Mouse (Mus musculus) testis, adult 2 months (tissue): ENCODE data around the gene Actn1. TPM values are rescaled to one million over a fixed set of nuclear protein-coding genes. Genes with fewer than 3 reads are reported as not detected.
A peak's percentile ranks its signal among the peaks of the same experiment; 100 is the strongest.
"Not testable (repeated sequence)": the region's sequence is repeated elsewhere in the genome, so short reads cannot be mapped to it uniquely, and the experiment has no call there.

Experiments used
- H3K27ac ChIP-seq: fragments of 200-500 bp; 2 replicates; pipeline ENCODE4 v1.5.1; 2012; ENCODE audit warnings: low read depth, low read length; ENCODE audit not compliant: control insufficient read depth, insufficient read depth
- H3K27me3 ChIP-seq: fragments of 200-500 bp; 2 replicates; pipeline ENCODE4 v1.6.1; 2012; ENCODE audit warnings: mild to moderate bottlenecking, low read length, moderate library complexity; ENCODE audit not compliant: control insufficient read depth, insufficient read depth
- H3K36me3 ChIP-seq: fragments of 200-500 bp; 2 replicates; pipeline ENCODE4 v1.6.1; 2012; ENCODE audit warnings: mild to moderate bottlenecking, low read length; ENCODE audit not compliant: control insufficient read depth, insufficient read depth
- H3K4me1 ChIP-seq: fragments of 200-500 bp; 2 replicates; pipeline ENCODE4 v1.6.1; 2012; ENCODE audit warnings: low read length; ENCODE audit not compliant: control insufficient read depth, insufficient read depth
- H3K4me3 ChIP-seq: fragments of 200-500 bp; 2 replicates; pipeline ENCODE4 v1.5.1; 2012; ENCODE audit warnings: low read depth, mild to moderate bottlenecking, low read length, moderate library complexity, mixed read lengths; ENCODE audit not compliant: control insufficient read depth
- CTCF ChIP-seq: fragments of 200-500 bp; IDR thresholded peaks from 2 replicates; pipeline ENCODE4 v1.5.1; 2012; ENCODE audit warnings: low read depth, mild to moderate bottlenecking, inconsistent platforms, low read length, moderate library complexity; ENCODE audit not compliant: control insufficient read depth, insufficient read depth, insufficient replicate concordance
- POLR2A ChIP-seq: fragments of 200-500 bp; IDR thresholded peaks from 2 replicates; pipeline ENCODE4 v1.6.1; 2012; ENCODE audit warnings: low read depth, mild to moderate bottlenecking, inconsistent platforms, low read length, moderate library complexity; ENCODE audit not compliant: control insufficient read depth
- polyA plus RNA-seq: library from polyadenylated mRNA; depleted of rRNA; stranded (reverse); fragments of >200 nt; gene quantifications from 2 replicates; pipeline ENCODE4 v1.2.3, GENCODE M21; 2012

Gene Actn1
- polyA plus RNA-seq, 1 experiment: 7.6 TPM

DNA sequence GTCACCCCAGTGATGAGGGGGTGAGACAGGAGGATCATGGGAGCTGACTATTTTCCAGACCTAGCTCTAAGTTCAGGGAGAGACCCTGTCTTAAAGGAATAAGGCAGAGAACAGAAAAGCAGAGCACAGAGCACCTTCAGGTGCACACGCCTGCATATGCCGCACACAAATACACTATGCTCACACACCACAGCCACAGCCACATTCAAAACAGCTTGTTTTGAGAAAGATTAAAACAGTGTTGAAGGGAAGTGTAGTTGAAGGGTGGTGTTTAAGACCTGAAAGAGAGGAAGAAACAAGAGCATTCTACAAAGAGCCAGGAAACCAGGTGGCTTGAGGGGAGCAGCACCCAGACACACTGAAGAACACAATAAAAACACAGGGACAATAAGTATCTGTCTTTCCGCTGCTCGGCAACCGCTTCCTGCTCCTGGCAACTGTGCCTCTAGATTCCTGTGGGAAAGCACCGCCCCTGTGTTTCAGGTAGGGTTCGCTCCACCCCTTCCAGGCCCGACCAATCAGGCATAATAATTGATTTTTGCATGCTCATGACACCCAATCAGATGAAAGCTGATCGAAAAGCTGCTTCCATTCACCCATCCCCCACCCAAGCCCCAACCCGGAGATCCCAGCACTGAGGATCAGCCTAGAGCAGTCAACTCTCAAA lies 13.0 kb upstream of the Actn1 start:
- H3K4me3 ChIP-seq: no peak overlapping the region
- no peaks in the 10 kb centered on the region for H3K27me3 ChIP-seq
- no peak overlapping the region for H3K27ac ChIP-seq
- TF ChIP-seq POLR2A (no peak), CTCF (no peak)
- H3K36me3 ChIP-seq: no peaks in the 10 kb centered on the region
- peaks cover 5% of the 10 kb centered on the region for H3K4me1 ChIP-seq

DNA sequence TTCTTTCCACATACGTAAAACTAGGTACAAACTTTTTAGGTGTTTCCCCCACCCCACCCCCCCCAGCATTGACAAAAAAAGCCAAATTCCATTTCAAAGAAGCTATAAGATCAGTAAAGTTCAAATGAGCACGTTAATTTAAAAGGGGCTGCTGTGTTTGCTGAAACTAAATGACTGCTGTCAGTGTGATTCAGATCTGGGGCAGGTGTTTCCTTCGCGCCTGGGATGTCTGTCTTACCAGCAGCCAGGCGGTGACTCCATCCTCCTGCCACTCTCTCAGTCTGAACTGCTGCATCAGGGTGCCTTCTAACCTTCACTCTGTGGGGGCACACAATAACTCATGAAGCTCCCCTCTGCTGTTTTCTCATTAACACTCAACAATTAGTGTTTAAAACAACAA lies 11.6 kb upstream of the Actn1 start:
- no peak overlapping the region for H3K4me3 ChIP-seq
- H3K27me3 ChIP-seq: no peaks in the 10 kb centered on the region
- no peak overlapping the region for H3K27ac ChIP-seq
- no peaks in the 10 kb centered on the region for H3K36me3 ChIP-seq
- peaks cover 5% of the 10 kb centered on the region for H3K4me1 ChIP-seq
- TF ChIP-seq POLR2A: no peak
- no peak for TF ChIP-seq CTCF

DNA sequence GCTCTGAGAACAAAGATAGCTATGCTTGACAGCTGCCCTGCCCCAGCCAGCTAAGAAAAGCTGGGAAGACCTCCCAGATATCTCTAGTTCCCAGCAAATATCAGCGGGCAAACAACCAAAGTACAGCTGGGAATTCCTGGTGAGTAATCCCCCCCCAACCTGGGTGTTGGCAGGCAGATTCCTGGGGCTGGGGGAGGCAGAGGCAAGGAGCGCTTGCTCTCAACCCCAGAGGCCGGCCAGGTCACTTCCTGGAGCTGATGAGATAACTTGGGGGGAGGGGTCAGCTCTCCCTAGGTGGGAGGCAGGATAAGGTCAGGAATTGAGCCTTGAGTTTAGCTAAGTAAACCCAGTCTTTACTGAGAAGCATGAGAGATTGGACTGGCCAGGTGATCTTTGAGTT lies 10.8 kb upstream of the Actn1 start:
- Histone ChIP-seq H3K27ac (no peak overlapping the region), H3K4me3 (no peak overlapping the region), H3K4me1 (peaks cover 5% of the 10 kb centered on the region), H3K36me3 (no peaks in the 10 kb centered on the region), H3K27me3 (no peaks in the 10 kb centered on the region)
- TF ChIP-seq POLR2A (no peak), CTCF (no peak)

DNA sequence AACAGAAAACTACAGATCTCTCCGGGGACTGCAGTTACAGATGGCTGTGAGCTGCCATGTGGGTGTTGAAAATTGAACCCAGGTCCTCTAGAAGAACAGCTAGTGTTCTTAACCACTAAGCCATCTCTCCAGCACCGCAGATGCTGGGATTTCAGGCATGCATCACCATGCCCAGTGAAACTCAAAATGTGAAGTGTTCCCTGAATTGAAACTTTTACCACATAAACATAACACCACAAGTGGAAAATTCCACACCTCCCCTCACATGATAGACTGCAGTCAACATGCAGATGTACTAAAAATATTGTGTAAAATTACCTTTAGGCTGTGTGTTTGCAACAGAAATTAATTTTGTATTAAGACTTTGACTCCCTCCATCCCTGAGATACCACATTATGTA lies 9.1 kb upstream of the Actn1 start:
- peaks cover 5% of the 10 kb centered on the region for H3K4me1 ChIP-seq
- TF ChIP-seq POLR2A (no peak), CTCF (no peak)
- no peak overlapping the region for H3K27ac ChIP-seq
- no peaks in the 10 kb centered on the region for H3K27me3 ChIP-seq
- H3K4me3 ChIP-seq: no peak overlapping the region
- H3K36me3 ChIP-seq: no peaks in the 10 kb centered on the region

DNA sequence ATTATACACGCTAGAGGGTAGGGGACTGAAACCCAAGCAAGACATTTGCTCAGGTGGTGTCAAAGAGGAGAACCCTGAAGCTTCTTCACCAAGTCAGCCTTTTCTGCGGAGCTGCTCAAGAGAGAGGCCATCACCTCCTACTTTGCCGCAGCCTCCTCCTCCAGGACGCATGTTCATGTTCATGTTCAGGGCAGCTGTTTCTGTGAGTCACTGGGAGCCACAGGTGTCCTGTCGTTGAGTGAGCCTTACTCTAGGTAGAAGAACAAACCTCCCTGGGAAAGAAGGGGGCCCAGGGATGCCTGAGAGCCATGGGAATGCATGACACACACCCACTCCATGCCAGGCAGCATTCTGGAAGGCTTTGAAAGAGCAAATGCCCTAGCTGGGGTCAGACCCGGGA lies 7.8 kb upstream of the Actn1 start:
- H3K27me3 ChIP-seq: no peaks in the 10 kb centered on the region
- H3K4me3 ChIP-seq: no peak overlapping the region
- H3K4me1 ChIP-seq: peaks cover 5% of the 10 kb centered on the region; the same call in 1 of the 2 replicates
- no peak for TF ChIP-seq POLR2A
- no peak for TF ChIP-seq CTCF
- H3K36me3 ChIP-seq: no peaks in the 10 kb centered on the region
- H3K27ac ChIP-seq: no peak overlapping the region

DNA sequence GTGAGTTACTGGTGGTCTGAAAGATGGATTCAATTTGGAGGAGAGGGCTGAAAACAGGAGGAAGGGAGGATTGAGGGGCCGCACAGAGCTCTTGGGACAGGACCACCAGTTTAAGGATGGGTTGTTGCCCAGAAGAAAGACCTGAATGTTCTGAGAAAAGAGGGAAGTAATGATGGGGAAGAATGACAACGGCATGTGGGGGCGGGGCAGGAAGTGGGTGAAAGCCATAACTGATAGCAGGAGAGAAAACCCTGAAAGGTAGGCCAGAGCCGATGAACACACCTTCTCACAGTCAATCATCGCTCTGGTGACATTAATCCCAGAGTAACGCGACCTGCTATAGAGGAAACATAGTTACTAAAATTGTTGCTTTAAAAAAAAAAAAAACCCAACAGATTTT lies 4.2 kb upstream of the Actn1 start:
- not testable (repeated sequence) for H3K27ac ChIP-seq, H3K36me3 ChIP-seq, H3K4me3 ChIP-seq, H3K27me3 ChIP-seq
- peaks cover 13% of the 10 kb centered on the region for H3K4me1 ChIP-seq

DNA sequence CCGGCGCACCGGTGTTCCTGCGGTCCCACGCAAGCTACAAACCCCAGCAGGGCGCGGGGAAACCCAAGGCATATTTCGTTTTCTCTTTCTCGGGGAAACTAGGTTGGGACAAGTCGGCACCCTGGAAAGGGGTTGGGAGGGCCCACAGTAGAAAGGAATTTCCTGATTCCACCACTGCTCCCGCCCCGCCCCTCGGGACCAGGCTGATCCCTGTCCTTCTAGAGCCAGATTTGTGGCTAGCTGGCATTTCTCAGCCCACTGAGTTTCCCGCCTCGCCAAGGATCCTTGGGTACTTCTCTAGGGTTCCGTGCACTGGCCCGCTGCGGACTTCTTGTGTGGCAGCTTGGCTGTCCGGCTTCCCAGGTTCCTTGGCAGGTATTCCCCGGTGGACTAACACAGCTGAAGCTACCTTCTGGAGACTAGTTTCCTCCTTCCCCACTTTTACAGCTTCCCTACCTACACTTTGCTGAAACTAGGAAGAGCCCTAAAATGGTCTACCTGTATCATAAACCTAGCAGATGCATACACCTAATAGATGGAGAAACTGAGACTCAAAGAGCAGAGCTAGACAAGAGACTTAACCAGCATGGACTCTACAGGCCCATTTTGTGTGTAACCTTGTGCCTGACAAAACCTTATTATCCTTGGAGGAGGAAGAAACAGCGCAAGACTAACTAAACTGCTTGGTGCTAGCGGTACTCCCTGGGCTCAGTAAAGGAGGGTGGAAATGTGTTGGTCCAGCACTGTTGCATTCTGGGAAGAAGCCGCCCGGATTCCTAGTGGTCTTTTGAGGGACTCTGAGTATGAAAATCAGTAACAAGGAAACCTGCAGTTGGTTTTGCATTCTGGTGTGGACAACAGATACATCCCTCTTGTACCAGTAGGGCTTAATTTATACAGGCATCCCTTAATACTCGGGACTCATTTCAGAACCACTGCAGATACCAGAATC lies 849 bp upstream of the Actn1 start:
- TF ChIP-seq CTCF (no peak), POLR2A (no peak)
- Histone ChIP-seq H3K27ac (no peak overlapping the region), H3K36me3 (no peaks in the 10 kb centered on the region), H3K27me3 (peaks cover 3% of the 10 kb centered on the region; the same call in 1 of the 2 replicates), H3K4me3 (peak overlapping the region; percentile 62), H3K4me1 (peaks cover 20% of the 10 kb centered on the region)
